Mouse (Mus musculus): Measurements from ENCODE around the gene Pcp4l1. TPM values are rescaled to one million over a fixed set of nuclear protein-coding genes. Genes with fewer than 3 reads are reported as not detected.

Pcp4l1 gene
- total and polyA plus RNA-seq, 2 experiments from 2014 or later = 12.3 to 33.4 TPM

DNA sequence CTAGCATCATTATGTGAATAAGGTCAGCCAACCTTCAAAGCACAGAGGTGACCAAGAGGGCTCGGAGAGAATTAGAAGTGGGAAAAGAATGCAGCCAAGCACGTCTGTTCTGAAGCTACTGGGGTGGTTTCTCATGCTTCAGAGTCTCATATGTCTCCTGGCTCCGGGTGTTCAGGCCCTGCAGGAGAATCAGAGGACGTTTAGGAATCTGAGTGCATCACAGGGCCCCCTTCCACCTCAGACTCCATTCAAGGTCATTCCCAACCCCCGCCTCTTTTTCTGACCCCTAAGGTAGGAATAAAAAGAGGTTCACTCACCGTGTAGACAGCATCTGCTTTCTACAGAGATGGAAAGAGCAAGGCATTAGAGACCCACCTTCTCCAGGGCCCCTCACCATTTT, 33.7 kb upstream of the Pcp4l1 start:
- H3K4me2 ChIP-seq (ENCODE audit: low read depth) = no peak overlapping the region
- no peak overlapping the region for H3K27ac ChIP-seq (ENCODE audit: low read depth, low read length)
- no peak for DNase-seq
- H3K4me3 ChIP-seq (ENCODE audit: low read depth, low read length) = no peak overlapping the region
- 35% methylated on average over 6 of the region's 6 CpGs for WGBS
- H3K9ac ChIP-seq = no peak overlapping the region
- ATAC-seq = no peak
- H3K27me3 ChIP-seq (ENCODE audit: insufficient read depth, low read length) = no peaks in the 10 kb centered on the region
- H3K4me1 ChIP-seq (ENCODE audit: insufficient read depth) = no peaks in the 10 kb centered on the region
- peaks cover 14% of the 10 kb centered on the region for H3K36me3 ChIP-seq (ENCODE audit: insufficient read depth)
- no peak for TF ChIP-seq CTCF (IDR thresholded peaks at IDR 0.05; ENCODE audit: low read depth)
- no peaks in the 10 kb centered on the region for H3K9me3 ChIP-seq (ENCODE audit: low read length)

GRCm38 (mm10) chr1:171227879-171228278, 31.8 kb upstream of the Pcp4l1 start:
- Histone ChIP-seq H3K9me3 (ENCODE audit: low read length) (no peaks in the 10 kb centered on the region), H3K4me1 (ENCODE audit: insufficient read depth) (no peaks in the 10 kb centered on the region), H3K36me3 (ENCODE audit: insufficient read depth) (no peaks in the 10 kb centered on the region), H3K27ac (ENCODE audit: low read depth, low read length) (no peak overlapping the region), H3K4me2 (ENCODE audit: low read depth) (no peak overlapping the region), H3K9ac (no peak overlapping the region), H3K27me3 (ENCODE audit: insufficient read depth, low read length) (no peaks in the 10 kb centered on the region), H3K4me3 (ENCODE audit: low read depth, low read length) (no peak overlapping the region)
- TF ChIP-seq CTCF (IDR thresholded peaks at IDR 0.05; ENCODE audit: low read depth) = no peak
- 86% methylated on average over 1 of the region's 1 CpGs for WGBS
- ATAC-seq (no peak), DNase-seq (no peak)

DNA sequence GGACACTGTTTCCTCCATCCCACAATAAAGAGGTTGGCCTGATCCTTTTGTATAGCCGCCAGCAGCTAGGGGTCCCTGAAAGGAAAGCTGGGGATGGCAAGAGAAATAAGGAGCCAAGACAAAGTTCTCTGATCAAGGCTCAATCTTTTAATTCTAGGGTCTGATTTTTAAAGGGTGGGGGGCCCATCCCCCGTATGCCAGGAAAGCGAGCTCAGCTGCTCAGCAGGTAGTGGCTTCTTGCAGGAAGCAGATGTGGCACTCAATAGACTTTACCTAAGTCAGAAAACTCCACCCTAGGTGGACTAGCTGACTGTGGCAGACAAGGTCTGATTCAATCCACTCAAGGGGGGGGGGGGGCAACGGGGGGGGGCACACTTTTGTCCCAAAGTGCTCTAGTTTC, 30.7 kb upstream of the Pcp4l1 start:
- no peaks in the 10 kb centered on the region for H3K9me3 ChIP-seq (ENCODE audit: low read length)
- H3K9ac ChIP-seq = no peak overlapping the region
- 0 out of 2 replicates have a peak, but pooled peaks cover under 1% of the 10 kb centered on the region for H3K4me1 ChIP-seq (ENCODE audit: insufficient read depth)
- no peak overlapping the region for H3K27ac ChIP-seq (ENCODE audit: low read depth, low read length)
- DNase-seq (no peak), ATAC-seq (no peak)
- no peaks in the 10 kb centered on the region for H3K36me3 ChIP-seq (ENCODE audit: insufficient read depth)
- no peak for TF ChIP-seq CTCF (IDR thresholded peaks at IDR 0.05; ENCODE audit: low read depth)
- 39% methylated on average over 4 of the region's 4 CpGs for WGBS
- no peak overlapping the region for H3K4me2 ChIP-seq (ENCODE audit: low read depth)
- H3K4me3 ChIP-seq (ENCODE audit: low read depth, low read length) = no peak overlapping the region
- no peaks in the 10 kb centered on the region for H3K27me3 ChIP-seq (ENCODE audit: insufficient read depth, low read length)

DNA sequence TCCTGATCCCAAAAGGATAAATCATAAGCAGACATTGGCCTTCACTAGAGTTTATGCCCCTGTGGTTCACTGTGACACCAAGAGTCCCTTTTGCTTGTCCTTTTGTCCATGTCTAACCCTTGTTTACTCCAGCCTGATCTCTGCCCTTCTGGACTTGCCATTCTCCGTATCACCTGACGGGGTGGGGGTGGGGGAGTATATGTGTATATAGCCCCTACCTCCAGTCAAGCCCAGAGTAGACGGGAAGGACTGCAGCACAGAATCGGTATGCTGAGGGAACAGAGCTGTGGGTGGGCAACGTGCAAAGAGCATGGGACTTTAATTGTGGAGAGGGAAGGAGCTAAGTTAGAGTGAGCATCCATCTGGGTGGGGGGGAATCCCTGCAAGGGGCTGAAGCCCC, 28.8 kb upstream of the Pcp4l1 start, which contains the start of gene Apoa2:
Apoa2 (plus strand) TSS at position 198 of the 400 bp plus-strand sequence.
- no peak within 1 kb of the TSS for H3K27ac ChIP-seq (ENCODE audit: low read depth, low read length)
- peaks cover 9% of the 10 kb centered on the region for H3K4me1 ChIP-seq (ENCODE audit: insufficient read depth)
- no peak for DNase-seq
- WGBS = 85% methylated on average over 5 of the region's 5 CpGs
- no peak within 1 kb of the TSS for H3K4me2 ChIP-seq (ENCODE audit: low read depth)
- peaks cover 1% of the 10 kb centered on the region for H3K36me3 ChIP-seq (ENCODE audit: insufficient read depth)
- no peak for ATAC-seq
- H3K9me3 ChIP-seq (ENCODE audit: low read length) = no peaks in the 10 kb centered on the region
- no peak within 1 kb of the TSS for H3K9ac ChIP-seq
- H3K4me3 ChIP-seq (ENCODE audit: low read depth, low read length) = no peak within 1 kb of the TSS
- no peak for TF ChIP-seq CTCF (IDR thresholded peaks at IDR 0.05; ENCODE audit: low read depth)
- H3K27me3 ChIP-seq (ENCODE audit: insufficient read depth, low read length) = no peaks in the 10 kb centered on the region

DNA sequence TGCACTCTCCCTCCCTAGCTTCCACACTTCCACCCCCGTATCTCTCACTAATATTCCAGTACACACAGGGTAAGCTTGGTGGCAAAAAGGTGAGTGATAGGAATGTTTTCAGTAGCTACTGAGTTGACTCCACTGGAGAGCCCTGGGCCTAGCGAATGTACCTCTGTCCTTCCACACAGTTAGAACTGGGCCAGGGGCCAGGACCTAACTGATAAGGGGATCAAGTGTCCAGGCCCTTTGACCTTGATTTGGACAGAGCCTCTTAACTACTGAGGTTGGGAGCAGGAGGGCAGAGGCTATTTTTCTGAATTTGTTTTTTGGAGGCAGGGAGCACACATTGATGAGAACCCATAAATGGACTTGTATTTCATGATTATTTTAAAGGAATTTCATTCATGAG, 27.7 kb upstream of the Pcp4l1 start:
- Histone ChIP-seq H3K27ac (ENCODE audit: low read depth, low read length) (no peak overlapping the region), H3K36me3 (ENCODE audit: insufficient read depth) (peaks cover 12% of the 10 kb centered on the region), H3K9ac (no peak overlapping the region), H3K27me3 (ENCODE audit: insufficient read depth, low read length) (no peaks in the 10 kb centered on the region), H3K9me3 (ENCODE audit: low read length) (no peaks in the 10 kb centered on the region), H3K4me2 (ENCODE audit: low read depth) (no peak overlapping the region), H3K4me1 (ENCODE audit: insufficient read depth) (peaks cover 9% of the 10 kb centered on the region), H3K4me3 (ENCODE audit: low read depth, low read length) (no peak overlapping the region)
- 92% methylated on average over 2 of the region's 2 CpGs for WGBS
- TF ChIP-seq CTCF (IDR thresholded peaks at IDR 0.05; ENCODE audit: low read depth) = no peak
- ATAC-seq (no peak), DNase-seq (no peak)

- Histone ChIP-seq H3K9ac (no peak overlapping the region), H3K4me3 (ENCODE audit: low read depth, low read length) (peak overlapping the region; percentile 56; the same call in 1 of the 2 replicates), H3K27ac (ENCODE audit: low read depth, low read length) (0 out of 2 replicates have a peak overlapping the region, but pooled peaks have one; percentile 35), H3K36me3 (ENCODE audit: insufficient read depth) (peaks cover 18% of the 10 kb centered on the region), H3K27me3 (ENCODE audit: insufficient read depth, low read length) (no peaks in the 10 kb centered on the region), H3K4me2 (ENCODE audit: low read depth) (peak overlapping the region; percentile 83; the same call in 1 of the 2 replicates), H3K4me1 (ENCODE audit: insufficient read depth) (peaks cover 9% of the 10 kb centered on the region), H3K9me3 (ENCODE audit: low read length) (no peaks in the 10 kb centered on the region)
- TF ChIP-seq CTCF (IDR thresholded peaks at IDR 0.05; ENCODE audit: low read depth) = no peak
- no peak for ATAC-seq
- DNase-seq = no peak
- 83% methylated on average over 6 of the region's 6 CpGs for WGBS
These were observed 27.1 kb upstream of the Pcp4l1 start for GRCm38 (mm10) chr1:171223168-171223567.

DNA sequence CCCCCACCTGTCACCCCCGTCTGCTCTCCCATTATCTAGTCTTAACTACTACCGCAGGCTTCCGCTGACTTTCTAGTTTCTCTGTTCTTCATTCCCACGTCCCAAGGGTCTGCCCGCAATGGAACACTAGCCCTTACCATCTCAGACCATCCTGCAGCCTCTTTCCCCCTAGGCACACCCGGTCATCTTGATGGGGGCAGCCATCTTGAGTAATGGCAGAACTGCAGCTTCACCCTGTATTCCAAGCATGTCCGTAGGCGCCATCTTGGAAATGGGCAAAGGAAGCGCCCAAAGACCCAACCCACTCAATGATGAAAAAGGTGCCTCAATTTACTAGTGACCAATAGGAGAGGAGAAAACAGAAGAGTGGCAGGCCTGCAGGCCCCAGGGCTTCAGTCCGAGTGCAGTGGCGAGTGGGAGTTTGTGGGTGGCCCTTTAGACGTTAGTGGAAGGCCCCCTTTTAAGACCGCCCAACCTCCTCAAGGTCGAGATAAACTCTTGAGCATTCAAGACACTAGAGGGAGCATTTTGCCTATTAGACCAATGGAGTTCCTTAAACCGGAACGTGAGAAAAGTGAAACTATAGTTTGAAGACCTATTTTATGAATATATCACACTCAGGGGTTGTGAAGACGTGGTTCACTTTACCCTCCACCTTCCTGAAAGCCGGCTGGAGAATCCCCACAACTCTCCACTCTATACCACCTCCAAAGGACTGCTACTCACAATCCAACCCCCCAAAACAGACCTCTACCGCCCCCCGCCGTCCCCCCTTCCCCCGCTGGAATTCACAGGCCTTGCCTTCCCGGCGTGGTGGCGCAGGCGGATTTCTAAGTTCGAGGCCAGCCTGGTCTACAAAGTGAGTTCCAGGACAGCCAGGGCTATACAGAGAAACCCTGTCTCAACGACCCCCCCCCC, 26.4 kb upstream of the Pcp4l1 start, which contains the start of gene Tomm40l:
Tomm40l (minus strand) TSS at position 277 of the 918 bp plus-strand sequence.
- peak within 1 kb of the TSS; percentile 47 for H3K9ac ChIP-seq
- peak within 1 kb of the TSS; percentile 56 for H3K4me3 ChIP-seq (ENCODE audit: low read depth, low read length)
- H3K27me3 ChIP-seq (ENCODE audit: insufficient read depth, low read length) = no peaks in the 10 kb centered on the region
- H3K4me1 ChIP-seq (ENCODE audit: insufficient read depth) = peaks cover 9% of the 10 kb centered on the region
- peaks cover 21% of the 10 kb centered on the region for H3K36me3 ChIP-seq (ENCODE audit: insufficient read depth)
- H3K27ac ChIP-seq (ENCODE audit: low read depth, low read length) = 0 out of 2 replicates have a peak within 1 kb of the TSS, but pooled peaks have one; percentile 35
- peak; percentile 70 for TF ChIP-seq CTCF (IDR thresholded peaks at IDR 0.05; ENCODE audit: low read depth)
- peak within 1 kb of the TSS; percentile 83 for H3K4me2 ChIP-seq (ENCODE audit: low read depth)
- WGBS = 3% methylated on average over 28 of the region's 28 CpGs
- ATAC-seq = peak; percentile 97
- peak; percentile 96 for DNase-seq
- no peaks in the 10 kb centered on the region for H3K9me3 ChIP-seq (ENCODE audit: low read length)

Data from forebrain, postnatal 0 days (tissue).